Mouse (Mus musculus): ENCODE results near the gene Dnah2. TPM values are rescaled to one million over a fixed set of nuclear protein-coding genes. Genes with fewer than 3 reads are reported as not detected.
"Not testable (repeated sequence)": the region's sequence is repeated elsewhere in the genome, so short reads cannot be mapped to it uniquely, and the experiment has no call there.

Gene Dnah2
- polyA plus RNA-seq, 1 experiment from 2014 or later = 2.6 TPM

DNA sequence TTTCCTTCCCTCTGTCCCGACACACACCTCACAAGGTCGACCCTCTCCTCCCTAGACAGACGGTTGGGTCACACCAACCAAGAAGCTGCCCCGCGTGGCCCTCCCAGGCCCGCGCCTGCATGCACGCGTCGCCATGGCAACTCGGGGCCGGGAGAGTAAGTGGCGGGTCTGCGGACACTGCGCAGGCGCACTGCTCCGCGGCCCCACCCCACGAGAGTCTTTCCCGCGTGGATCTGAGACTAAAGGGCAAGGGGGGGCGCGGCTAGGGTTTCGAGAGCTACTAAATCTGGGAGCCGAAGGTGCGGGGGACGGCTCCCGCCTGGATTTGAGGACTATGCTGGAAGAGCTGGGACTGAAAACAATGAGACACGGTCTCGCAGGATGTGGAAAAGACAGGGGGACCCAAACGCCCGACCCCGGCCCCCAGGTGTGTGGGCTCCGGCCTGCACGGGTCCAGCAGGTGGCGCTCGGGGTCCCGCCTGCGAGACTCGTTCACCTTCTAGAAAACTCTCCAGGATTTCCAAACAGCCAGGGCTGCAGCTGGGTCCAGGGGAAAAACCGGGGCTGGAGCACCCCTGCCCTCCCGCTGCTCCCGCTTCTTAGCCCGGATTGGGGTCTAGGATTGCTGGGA lies 2.4 kb downstream of the Dnah2 start:
- peak; percentile 66 for ATAC-seq (replicated peaks; ENCODE audit: low FRiP score)
- 1% methylated on average over 44 of the region's 44 CpGs for WGBS

DNA sequence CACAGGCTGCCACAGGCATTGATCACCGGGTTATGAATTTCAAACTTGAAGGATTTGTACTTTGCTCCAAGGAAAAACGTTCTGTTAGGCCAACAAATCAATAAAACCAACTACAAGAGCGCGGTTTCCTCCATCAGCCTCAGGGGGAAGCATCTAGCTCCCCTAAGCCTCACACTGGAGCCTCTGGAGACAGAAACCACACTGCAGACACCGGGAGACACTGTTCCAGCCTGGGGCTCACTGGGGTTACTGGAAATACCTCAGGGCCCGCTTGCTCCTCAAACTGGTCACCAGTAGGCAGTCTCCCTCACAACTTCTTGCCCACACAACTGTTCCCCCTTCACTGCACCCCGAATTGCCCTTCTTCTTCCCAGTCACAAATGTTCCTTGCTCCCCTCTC lies 3.0 kb downstream of the Dnah2 start:
- peak overlapping the region; percentile 74 for H3K4me2 ChIP-seq (ENCODE audit: low read depth, low read length, severe bottlenecking)
- H3K27ac ChIP-seq (ENCODE audit: low read depth, low read length) = peak overlapping the region; percentile 73
- H3K36me3 ChIP-seq (ENCODE audit: control insufficient read depth, insufficient read depth, low read length) = no peaks in the 10 kb centered on the region
- peak overlapping the region; percentile 65 for H3K9ac ChIP-seq (ENCODE audit: low read length)
- 11% methylated on average over 7 of the region's 7 CpGs for WGBS
- H3K9me3 ChIP-seq (ENCODE audit: control insufficient read depth, low read length) = no peaks in the 10 kb centered on the region
- no peak for DNase-seq (ENCODE audit: low spot score)
- peak overlapping the region; percentile 34 for H3K4me3 ChIP-seq (ENCODE audit: low read depth, low read length)
- peaks cover 24% of the 10 kb centered on the region for H3K4me1 ChIP-seq (replicated peaks; ENCODE audit: control insufficient read depth, insufficient read depth, low read length)
- no peak for ATAC-seq (replicated peaks; ENCODE audit: low FRiP score)
- no peaks in the 10 kb centered on the region for H3K27me3 ChIP-seq (ENCODE audit: control insufficient read depth, insufficient read depth, low read length)

More for the DNA sequence above, 2.4 kb downstream of the Dnah2 start:
- peaks cover 24% of the 10 kb centered on the region for H3K4me1 ChIP-seq (replicated peaks; ENCODE audit: control insufficient read depth, insufficient read depth, low read length)
- no peaks in the 10 kb centered on the region for H3K9me3 ChIP-seq (ENCODE audit: control insufficient read depth, low read length)
- no peaks in the 10 kb centered on the region for H3K27me3 ChIP-seq (ENCODE audit: control insufficient read depth, insufficient read depth, low read length)
- H3K36me3 ChIP-seq (ENCODE audit: control insufficient read depth, insufficient read depth, low read length) = no peaks in the 10 kb centered on the region
- DNase-seq (ENCODE audit: low spot score) = peak; percentile 90
- H3K9ac ChIP-seq (ENCODE audit: low read length) = peak overlapping the region; percentile 65
- H3K4me3 ChIP-seq (ENCODE audit: low read depth, low read length) = peak overlapping the region; percentile 34
- peak overlapping the region; percentile 74 for H3K4me2 ChIP-seq (ENCODE audit: low read depth, low read length, severe bottlenecking)
- H3K27ac ChIP-seq (ENCODE audit: low read depth, low read length) = peak overlapping the region; percentile 73

DNA sequence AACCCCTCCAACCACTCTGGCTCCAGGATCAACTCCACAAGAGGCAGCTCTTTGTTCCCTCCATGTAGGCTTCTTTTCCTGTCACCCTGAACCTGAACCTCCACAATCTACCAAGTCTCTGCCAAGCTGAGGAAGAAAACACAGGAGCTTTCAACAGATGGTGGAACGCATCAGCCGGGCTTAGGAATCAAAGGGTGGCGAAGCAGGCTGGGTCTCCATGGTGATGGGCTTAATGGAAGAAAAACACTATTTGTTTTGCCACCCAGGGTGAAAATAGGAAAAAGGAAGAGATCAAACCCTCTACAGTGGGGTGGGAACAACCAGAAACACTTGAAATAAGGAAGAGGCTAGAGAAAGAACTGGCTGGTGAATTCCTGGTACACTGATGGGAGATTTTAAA lies 5.3 kb downstream of the Dnah2 start:
- H3K4me1 ChIP-seq (replicated peaks; ENCODE audit: control insufficient read depth, insufficient read depth, low read length) = peaks cover 24% of the 10 kb centered on the region
- no peak for ATAC-seq (replicated peaks; ENCODE audit: low FRiP score)
- H3K27me3 ChIP-seq (ENCODE audit: control insufficient read depth, insufficient read depth, low read length) = no peaks in the 10 kb centered on the region
- H3K36me3 ChIP-seq (ENCODE audit: control insufficient read depth, insufficient read depth, low read length) = no peaks in the 10 kb centered on the region
- peak overlapping the region; percentile 5; the same call in 1 of the 2 replicates for H3K9ac ChIP-seq (ENCODE audit: low read length)
- H3K4me2 ChIP-seq (ENCODE audit: low read depth, low read length, severe bottlenecking) = no peak overlapping the region
- no peak overlapping the region for H3K4me3 ChIP-seq (ENCODE audit: low read depth, low read length)
- H3K27ac ChIP-seq (ENCODE audit: low read depth, low read length) = peak overlapping the region; percentile 55; the same call in 1 of the 2 replicates
- H3K9me3 ChIP-seq (ENCODE audit: control insufficient read depth, low read length) = no peaks in the 10 kb centered on the region
- 22% methylated on average over 3 of the region's 3 CpGs for WGBS
- DNase-seq (ENCODE audit: low spot score) = no peak

DNA sequence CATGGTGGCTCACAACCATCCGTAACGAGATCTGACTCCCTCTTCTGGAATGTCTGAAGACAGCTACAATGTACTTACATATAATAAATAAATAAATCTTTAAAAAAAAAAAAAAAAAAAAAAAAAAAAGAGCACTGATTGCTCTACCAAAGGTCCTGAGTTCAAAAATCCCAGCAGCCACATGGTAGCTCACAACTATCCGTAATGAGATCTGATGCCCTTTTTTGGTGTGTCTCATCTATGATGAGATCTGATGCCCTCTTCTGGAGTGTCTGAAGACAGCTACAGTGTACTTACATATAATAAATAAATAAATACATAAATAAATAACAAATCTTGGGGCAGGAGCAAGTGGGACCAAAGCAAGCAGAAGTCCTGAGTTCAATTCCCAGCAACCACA lies 7.2 kb downstream of the Dnah2 start:
- 77% methylated on average over 1 of the region's 3 CpGs for WGBS
- not testable (repeated sequence) for H3K9me3 ChIP-seq (ENCODE audit: control insufficient read depth, low read length); H3K4me1 ChIP-seq (replicated peaks; ENCODE audit: control insufficient read depth, insufficient read depth, low read length); H3K27me3 ChIP-seq (ENCODE audit: control insufficient read depth, insufficient read depth, low read length); DNase-seq (ENCODE audit: low spot score); H3K4me2 ChIP-seq (ENCODE audit: low read depth, low read length, severe bottlenecking); H3K9ac ChIP-seq (ENCODE audit: low read length); H3K27ac ChIP-seq (ENCODE audit: low read depth, low read length); H3K36me3 ChIP-seq (ENCODE audit: control insufficient read depth, insufficient read depth, low read length); H3K4me3 ChIP-seq (ENCODE audit: low read depth, low read length); ATAC-seq (replicated peaks; ENCODE audit: low FRiP score)

DNA sequence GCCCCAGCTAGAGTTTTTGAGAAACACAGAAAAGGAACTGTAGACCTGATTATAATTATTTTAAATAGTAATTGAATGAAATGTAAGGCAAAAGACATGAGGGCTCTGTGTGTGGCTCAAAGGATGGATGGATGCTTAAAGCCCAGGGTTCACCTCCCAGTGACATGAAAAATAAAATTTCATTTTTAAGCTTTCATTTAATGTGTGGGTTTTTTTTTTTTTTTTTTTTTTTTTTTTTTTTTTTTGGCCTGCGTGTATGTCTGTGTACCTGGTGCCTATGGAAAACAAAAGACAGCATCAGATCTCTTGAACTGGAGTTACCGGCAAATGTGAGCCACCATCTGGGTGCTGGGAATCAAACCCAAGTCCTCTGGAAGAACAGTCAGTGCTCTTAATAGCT lies 8.2 kb downstream of the Dnah2 start:
- Histone ChIP-seq H3K27me3 (ENCODE audit: control insufficient read depth, insufficient read depth, low read length) (no peaks in the 10 kb centered on the region), H3K4me3 (ENCODE audit: low read depth, low read length) (no peak overlapping the region), H3K4me2 (ENCODE audit: low read depth, low read length, severe bottlenecking) (no peak overlapping the region), H3K4me1 (replicated peaks; ENCODE audit: control insufficient read depth, insufficient read depth, low read length) (peaks cover 4% of the 10 kb centered on the region; the same call in 1 of the 2 replicates), H3K27ac (ENCODE audit: low read depth, low read length) (no peak overlapping the region), H3K9me3 (ENCODE audit: control insufficient read depth, low read length) (no peaks in the 10 kb centered on the region), H3K36me3 (ENCODE audit: control insufficient read depth, insufficient read depth, low read length) (no peaks in the 10 kb centered on the region), H3K9ac (ENCODE audit: low read length) (no peak overlapping the region)
- no peak for ATAC-seq (replicated peaks; ENCODE audit: low FRiP score)
- 93% methylated on average over 2 of the region's 2 CpGs for WGBS
- DNase-seq (ENCODE audit: low spot score) = no peak

DNA sequence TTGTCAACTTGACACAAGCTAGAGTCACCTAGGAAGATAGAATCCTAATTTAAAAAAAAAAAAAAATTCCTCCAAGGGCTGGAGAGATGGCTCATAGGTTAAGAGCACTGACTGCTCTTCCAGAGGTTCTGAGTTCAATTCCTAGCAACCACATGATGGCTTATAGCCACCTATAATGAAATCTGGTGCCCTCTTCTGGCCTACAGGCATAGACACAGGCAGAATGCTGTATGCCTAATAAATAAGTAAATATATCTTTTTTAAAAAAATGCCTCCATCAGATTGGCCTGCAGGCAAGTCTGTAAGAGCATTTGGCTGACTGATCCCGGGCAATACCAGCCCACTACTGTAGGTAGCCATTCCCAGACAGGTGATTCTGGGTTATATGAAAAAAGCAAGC lies 13.9 kb downstream of the Dnah2 start:
- Histone ChIP-seq H3K4me1 (replicated peaks; ENCODE audit: control insufficient read depth, insufficient read depth, low read length) (no peaks in the 10 kb centered on the region), H3K4me3 (ENCODE audit: low read depth, low read length) (no peak overlapping the region), H3K9me3 (ENCODE audit: control insufficient read depth, low read length) (no peaks in the 10 kb centered on the region), H3K9ac (ENCODE audit: low read length) (no peak overlapping the region), H3K27me3 (ENCODE audit: control insufficient read depth, insufficient read depth, low read length) (no peaks in the 10 kb centered on the region), H3K4me2 (ENCODE audit: low read depth, low read length, severe bottlenecking) (no peak overlapping the region), H3K36me3 (ENCODE audit: control insufficient read depth, insufficient read depth, low read length) (no peaks in the 10 kb centered on the region), H3K27ac (ENCODE audit: low read depth, low read length) (no peak overlapping the region)
- WGBS = 83% methylated on average over 1 of the region's 1 CpGs
- no peak for DNase-seq (ENCODE audit: low spot score)
- ATAC-seq (replicated peaks; ENCODE audit: low FRiP score) = no peak

DNA sequence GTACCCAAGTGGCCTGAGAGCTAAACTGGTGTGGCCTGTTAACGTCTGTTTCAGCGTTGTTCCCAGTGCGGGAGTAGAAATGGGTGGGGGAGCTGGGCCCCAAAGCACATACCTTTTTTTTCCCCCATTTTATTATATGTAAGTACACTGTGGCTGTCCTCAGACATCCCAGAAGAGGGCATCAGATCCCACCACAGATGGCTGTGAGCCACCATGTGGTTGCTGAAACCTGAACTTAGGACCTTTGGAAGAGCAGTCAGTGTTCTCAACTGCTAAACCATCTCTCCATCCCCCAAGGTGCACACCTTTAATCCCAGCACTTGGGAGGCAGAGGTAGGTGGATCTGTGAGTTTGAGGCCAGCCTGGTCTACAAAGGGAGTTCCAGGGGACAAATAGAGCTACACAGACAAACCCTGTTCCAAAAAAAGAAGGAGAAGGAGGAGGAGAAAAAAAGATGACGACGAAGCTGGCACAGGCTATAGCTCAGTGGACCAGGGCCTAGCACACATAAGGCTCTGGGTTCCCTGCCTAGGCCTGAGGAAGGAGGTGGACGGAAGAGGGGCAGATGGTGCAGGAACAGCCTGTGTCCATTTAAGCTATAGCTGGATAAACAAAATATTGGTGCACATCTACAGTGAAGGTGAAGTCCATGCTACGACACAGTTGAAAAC lies 16.3 kb downstream of the Dnah2 start:
- Histone ChIP-seq H3K9ac (ENCODE audit: low read length) (no peak overlapping the region), H3K27me3 (ENCODE audit: control insufficient read depth, insufficient read depth, low read length) (no peaks in the 10 kb centered on the region), H3K4me3 (ENCODE audit: low read depth, low read length) (no peak overlapping the region), H3K9me3 (ENCODE audit: control insufficient read depth, low read length) (no peaks in the 10 kb centered on the region), H3K4me2 (ENCODE audit: low read depth, low read length, severe bottlenecking) (no peak overlapping the region), H3K36me3 (ENCODE audit: control insufficient read depth, insufficient read depth, low read length) (no peaks in the 10 kb centered on the region), H3K4me1 (replicated peaks; ENCODE audit: control insufficient read depth, insufficient read depth, low read length) (0 out of 2 replicates have a peak, but pooled peaks cover 4% of the 10 kb centered on the region), H3K27ac (ENCODE audit: low read depth, low read length) (no peak overlapping the region)
- 87% methylated on average over 7 of the region's 7 CpGs for WGBS
- no peak for DNase-seq (ENCODE audit: low spot score)
- ATAC-seq (replicated peaks; ENCODE audit: low FRiP score) = no peak

DNA sequence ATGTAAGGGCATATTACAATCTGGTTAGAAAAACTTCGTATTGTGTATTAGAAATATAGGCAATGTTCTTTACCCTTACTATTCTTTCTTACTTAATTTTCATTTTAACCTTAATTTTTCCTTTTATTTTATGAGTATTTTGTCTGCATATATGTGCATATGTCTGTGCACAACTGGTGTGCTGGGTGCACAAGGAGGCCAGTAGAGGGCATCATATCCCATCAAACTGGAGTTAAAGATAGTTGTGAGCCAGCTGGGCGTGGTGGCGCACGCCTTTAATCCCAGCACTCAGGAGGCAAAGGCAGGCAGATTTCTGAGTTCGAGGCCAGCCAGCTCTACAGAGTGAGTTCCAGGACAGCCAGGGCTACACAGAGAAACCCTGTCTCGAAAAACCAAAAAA lies 18.2 kb downstream of the Dnah2 start:
- H3K27ac ChIP-seq (ENCODE audit: low read depth, low read length); H3K36me3 ChIP-seq (ENCODE audit: control insufficient read depth, insufficient read depth, low read length); H3K9ac ChIP-seq (ENCODE audit: low read length); H3K4me3 ChIP-seq (ENCODE audit: low read depth, low read length); H3K9me3 ChIP-seq (ENCODE audit: control insufficient read depth, low read length); H3K4me1 ChIP-seq (replicated peaks; ENCODE audit: control insufficient read depth, insufficient read depth, low read length); H3K27me3 ChIP-seq (ENCODE audit: control insufficient read depth, insufficient read depth, low read length); DNase-seq (ENCODE audit: low spot score); H3K4me2 ChIP-seq (ENCODE audit: low read depth, low read length, severe bottlenecking); ATAC-seq (replicated peaks; ENCODE audit: low FRiP score): not testable (repeated sequence)
- 87% methylated on average over 6 of the region's 6 CpGs for WGBS

DNA sequence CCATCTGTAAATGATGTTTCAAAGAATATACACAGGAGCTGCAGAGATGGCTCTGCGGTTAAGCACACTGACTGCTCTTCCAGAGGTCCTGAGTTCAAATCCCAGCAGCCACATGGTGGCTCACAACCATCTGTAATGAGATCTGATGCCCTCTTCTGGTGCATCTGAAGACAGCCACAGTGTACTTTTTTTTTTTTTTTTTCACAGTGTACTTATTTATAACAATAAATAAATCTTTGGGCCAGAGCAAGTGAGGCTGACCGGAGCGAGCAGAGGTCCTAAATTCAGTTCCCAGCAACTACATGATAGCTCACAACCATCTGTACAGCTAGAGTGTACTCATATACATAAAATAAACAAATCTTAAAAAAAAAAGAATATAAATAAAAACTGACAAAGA lies 18.6 kb downstream of the Dnah2 start:
- not testable (repeated sequence) for H3K9ac ChIP-seq (ENCODE audit: low read length); H3K4me3 ChIP-seq (ENCODE audit: low read depth, low read length); H3K4me1 ChIP-seq (replicated peaks; ENCODE audit: control insufficient read depth, insufficient read depth, low read length); H3K4me2 ChIP-seq (ENCODE audit: low read depth, low read length, severe bottlenecking); H3K9me3 ChIP-seq (ENCODE audit: control insufficient read depth, low read length); H3K36me3 ChIP-seq (ENCODE audit: control insufficient read depth, insufficient read depth, low read length); DNase-seq (ENCODE audit: low spot score); ATAC-seq (replicated peaks; ENCODE audit: low FRiP score); H3K27me3 ChIP-seq (ENCODE audit: control insufficient read depth, insufficient read depth, low read length); H3K27ac ChIP-seq (ENCODE audit: low read depth, low read length)
- WGBS = 95% methylated on average over 3 of the region's 3 CpGs

Measured in forebrain, embryonic 11.5 days (tissue).